Mouse (Mus musculus) neural tube, embryonic 12.5 days (tissue): ENCODE results near the gene Fcrl1. TPM values are rescaled to one million over a fixed set of nuclear protein-coding genes. Genes with fewer than 3 reads are reported as not detected.
"Not testable (repeated sequence)": the region's sequence is repeated elsewhere in the genome, so short reads cannot be mapped to it uniquely, and the experiment has no call there.

Experiments
- ATAC-seq: fragments of 200-750 bp; cut with Nextera tagmentation; 2 replicates; pipeline ENCODE4 v1.8.0; 2017; ENCODE audit warnings: low read depth, mild to moderate bottlenecking, moderate TSS enrichment, moderate library complexity; ENCODE audit not compliant: low FRiP score
- H3K27ac ChIP-seq: fragments of 300-500 bp; sonication (generic); 2 replicates; pipeline ENCODE4 v1.5.1; 2016
- H3K27me3 ChIP-seq: fragments of 300-500 bp; sonication (generic); replicated peaks from 2 replicates; pipeline ENCODE4 v1.6.1; 2016; ENCODE audit warnings: mild to moderate bottlenecking
- H3K36me3 ChIP-seq: fragments of 300-500 bp; sonication (generic); 2 replicates; pipeline ENCODE4 v1.6.1; 2016; ENCODE audit warnings: mild to moderate bottlenecking
- H3K4me1 ChIP-seq: fragments of 300-500 bp; sonication (generic); 2 replicates; pipeline ENCODE4 v1.6.1; 2016
- H3K4me2 ChIP-seq: fragments of 300-500 bp; sonication (generic); replicated peaks from 2 replicates; pipeline ENCODE4 v1.6.1; 2016; ENCODE audit warnings: mild to moderate bottlenecking
- H3K4me3 ChIP-seq: fragments of 300-500 bp; sonication (generic); 2 replicates; pipeline ENCODE4 v1.5.1; 2016
- H3K9ac ChIP-seq: fragments of 300-500 bp; sonication (generic); 2 replicates; pipeline ENCODE4 v1.6.1; 2016; ENCODE audit warnings: mild to moderate bottlenecking
- H3K9me3 ChIP-seq: fragments of 300-500 bp; sonication (generic); 2 replicates; pipeline ENCODE4 v1.6.1; 2016; ENCODE audit warnings: mild to moderate bottlenecking
- WGBS: fragments of 180-500 bp; shearing (Covaris S2); methylation state at CpG from one replicate; pipeline ENCODE4 v1.1.7; 2016; 5-methylcytosine and 5-hydroxymethylcytosine counted together
- polyA plus RNA-seq: library from polyadenylated mRNA; unstranded; fragments of >200 nt; fragmentation: Nextera tagmentation; extraction: Ambion mirVana; gene quantifications from 2 replicates; pipeline ENCODE4 v1.2.1, GENCODE M21; 2016

The Fcrl1 gene
- 0.22 and 0.29 TPM in 2 replicates for polyA plus RNA-seq

DNA sequence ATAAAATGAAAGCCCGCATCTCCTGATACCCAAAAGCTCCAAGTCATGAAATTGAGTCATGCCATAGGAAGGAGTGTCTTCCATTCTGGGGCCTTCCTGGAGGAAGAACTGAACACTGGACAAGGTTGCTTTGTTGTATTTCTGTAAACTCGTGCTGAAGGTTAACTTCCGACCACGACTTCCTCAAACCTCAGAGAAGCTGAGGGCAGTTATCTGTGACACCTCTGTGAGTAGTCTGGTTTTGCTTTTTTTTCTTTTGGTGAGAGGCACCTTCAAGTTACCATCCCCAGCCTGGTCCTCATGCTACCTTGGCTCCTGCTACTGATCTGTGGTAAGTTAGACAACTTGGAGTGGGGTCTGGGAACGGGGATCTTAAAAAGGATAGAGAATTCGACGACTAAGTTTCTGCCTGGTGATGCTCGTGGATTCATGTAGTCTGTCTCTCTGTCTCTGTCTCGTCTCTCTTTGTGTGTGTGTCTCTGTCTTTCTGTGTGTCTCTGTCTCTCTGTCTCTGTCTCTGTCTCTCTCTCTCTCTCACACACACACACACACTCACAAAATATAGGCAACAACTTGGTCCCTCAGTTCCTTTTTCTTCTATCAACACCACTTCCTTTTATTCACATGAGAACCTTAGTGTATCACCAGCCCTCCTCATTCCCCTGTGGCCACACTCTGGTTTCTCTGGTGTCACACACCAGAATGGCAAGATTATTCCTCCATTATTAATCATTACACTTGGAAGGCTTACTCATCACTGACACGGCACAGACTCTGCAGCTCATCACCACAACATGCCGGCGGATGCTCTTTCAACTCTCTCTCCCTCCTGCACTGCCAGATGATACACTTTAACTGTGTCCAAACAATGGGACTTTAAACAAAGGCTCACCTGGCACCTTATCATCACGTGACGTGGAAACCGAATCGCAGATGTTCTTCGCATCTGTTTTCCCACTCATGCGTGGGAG is at the start of gene Fcrl1:
Gene Fcrl1, plus strand, starts transcription at position 193 of the 971 bp plus-strand sequence.
- ATAC-seq = no peak
- Histone ChIP-seq H3K4me2 (no peak within 1 kb of the TSS), H3K36me3 (no peaks in the 10 kb centered on the region), H3K9ac (no peak within 1 kb of the TSS), H3K4me1 (no peaks in the 10 kb centered on the region), H3K27me3 (no peaks in the 10 kb centered on the region), H3K9me3 (no peaks in the 10 kb centered on the region), H3K27ac (no peak within 1 kb of the TSS), H3K4me3 (no peak within 1 kb of the TSS)
- WGBS = 87% methylated on average over 18 of the region's 18 CpGs

DNA sequence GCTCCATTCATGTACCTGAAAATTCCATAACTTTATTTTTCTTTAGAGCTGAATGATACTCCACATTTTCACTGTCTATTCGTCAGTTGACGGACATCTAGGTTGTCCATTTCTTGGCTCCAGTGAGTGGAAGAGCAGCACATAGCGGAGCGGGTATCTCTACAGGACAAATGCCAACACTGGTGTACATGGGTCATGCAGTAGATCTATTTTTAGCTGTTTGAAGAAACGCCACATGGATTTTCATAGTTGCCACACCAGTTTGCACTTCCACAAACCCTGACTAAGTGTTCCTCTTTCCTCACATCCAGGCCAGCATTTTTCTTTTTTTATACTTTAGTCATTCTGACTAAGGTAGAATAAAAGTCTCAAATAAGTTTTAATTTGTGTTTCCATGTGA is 38.3 kb upstream of the Fcrl1 start:
- 89% methylated on average over 5 of the region's 5 CpGs for WGBS
- Histone ChIP-seq H3K27ac (no peak overlapping the region), H3K9ac (no peak overlapping the region), H3K4me1 (no peaks in the 10 kb centered on the region), H3K36me3 (no peaks in the 10 kb centered on the region), H3K9me3 (no peaks in the 10 kb centered on the region), H3K4me2 (no peak overlapping the region), H3K4me3 (no peak overlapping the region), H3K27me3 (no peaks in the 10 kb centered on the region)
- ATAC-seq = no peak

DNA sequence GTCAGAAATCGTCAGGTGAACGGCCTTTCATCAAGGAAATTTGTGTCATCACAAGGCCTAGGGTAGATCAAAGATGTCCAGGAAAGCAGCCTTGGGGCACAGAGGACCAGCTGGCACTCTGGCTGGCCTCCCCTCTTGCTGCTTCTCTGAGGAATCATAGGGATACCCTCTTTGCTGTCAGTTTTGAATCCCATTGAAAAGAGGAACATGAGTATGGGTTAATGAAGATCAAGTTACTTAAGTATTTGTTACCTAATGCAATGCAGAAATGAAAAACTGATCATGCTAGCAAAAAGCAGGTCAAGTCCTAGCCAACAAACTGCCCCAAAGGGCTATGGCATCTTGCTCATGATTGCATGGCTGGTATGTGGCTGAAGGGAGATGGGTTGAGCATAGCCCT is 25.2 kb upstream of the Fcrl1 start:
- not testable (repeated sequence) for H3K4me1 ChIP-seq, H3K9ac ChIP-seq, H3K9me3 ChIP-seq, H3K4me2 ChIP-seq, H3K27ac ChIP-seq, H3K27me3 ChIP-seq, H3K4me3 ChIP-seq, ATAC-seq, H3K36me3 ChIP-seq
- WGBS = 81% methylated on average over 2 of the region's 2 CpGs

DNA sequence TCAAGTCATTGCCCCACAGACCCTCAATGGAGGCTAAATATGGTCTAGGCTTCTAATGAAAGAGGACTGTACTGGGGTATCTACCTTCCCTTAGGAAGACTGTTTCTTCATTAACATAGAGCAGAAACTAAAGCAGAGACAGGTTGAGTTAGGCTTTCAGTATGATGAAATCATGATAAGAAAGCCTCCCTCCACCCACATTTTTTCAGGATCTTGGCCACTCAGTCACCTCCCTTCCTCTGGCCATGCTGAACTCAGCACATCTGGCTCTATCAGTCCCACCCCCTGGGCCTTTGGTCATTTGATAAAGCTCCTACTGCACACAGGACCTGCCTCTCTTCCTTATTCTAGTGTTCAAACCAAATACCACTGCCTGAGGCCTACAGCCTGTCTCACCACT is 18.6 kb upstream of the Fcrl1 start, which contains the start of gene Cd5l:
Gene Cd5l, plus strand, starts transcription at position 301 of the 400 bp plus-strand sequence.
- Histone ChIP-seq H3K4me2 (no peak within 1 kb of the TSS), H3K27me3 (no peaks in the 10 kb centered on the region), H3K4me1 (no peaks in the 10 kb centered on the region), H3K27ac (no peak within 1 kb of the TSS), H3K4me3 (no peak within 1 kb of the TSS), H3K36me3 (no peaks in the 10 kb centered on the region), H3K9me3 (no peaks in the 10 kb centered on the region), H3K9ac (no peak within 1 kb of the TSS)
- no peak for ATAC-seq

DNA sequence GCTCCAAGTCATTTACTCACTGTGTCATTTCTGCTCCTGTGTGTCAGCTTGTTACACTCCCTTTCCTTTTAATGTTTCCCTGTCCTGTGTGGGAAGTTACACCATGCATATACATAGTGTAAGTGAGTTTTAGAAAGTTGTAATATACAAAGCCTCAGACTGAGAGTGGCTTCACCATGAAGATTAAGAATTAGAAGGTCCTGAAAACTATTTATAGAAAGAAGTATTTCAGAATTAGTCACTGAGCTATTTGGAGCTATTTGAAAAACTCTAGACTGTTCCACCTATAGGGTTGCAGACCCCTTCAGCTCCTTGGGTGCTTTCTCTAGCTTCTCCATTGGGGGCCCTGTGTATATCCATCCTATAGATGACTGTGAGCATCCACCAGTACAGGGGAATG is 17.0 kb upstream of the Fcrl1 start:
- Histone ChIP-seq H3K4me3 (no peak overlapping the region), H3K9me3 (no peaks in the 10 kb centered on the region), H3K4me1 (no peaks in the 10 kb centered on the region), H3K27ac (no peak overlapping the region), H3K27me3 (no peaks in the 10 kb centered on the region), H3K4me2 (no peak overlapping the region), H3K9ac (no peak overlapping the region), H3K36me3 (no peaks in the 10 kb centered on the region)
- no peak for ATAC-seq

DNA sequence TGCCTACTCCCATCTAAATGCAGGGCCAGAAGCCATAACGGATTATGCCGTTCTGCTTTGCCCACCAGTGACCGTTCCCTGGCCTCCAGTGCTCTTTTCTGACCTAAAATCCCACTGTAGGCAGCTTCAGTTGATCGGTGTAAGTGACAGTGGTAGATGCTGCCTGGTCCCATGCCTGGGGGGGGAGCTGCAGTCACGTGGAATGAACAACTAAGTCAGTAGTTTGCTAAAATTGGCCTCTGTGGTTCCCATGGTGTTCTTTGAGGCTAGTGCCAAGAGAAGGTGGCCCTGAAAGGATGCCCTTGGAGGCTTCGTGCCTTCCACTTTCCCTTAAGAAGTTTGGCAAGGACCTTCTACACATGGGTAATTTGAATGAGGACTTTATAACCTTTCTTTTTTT is 15.7 kb upstream of the Fcrl1 start:
- ATAC-seq = no peak
- 88% methylated on average over 6 of the region's 6 CpGs for WGBS
- Histone ChIP-seq H3K36me3 (no peaks in the 10 kb centered on the region), H3K4me2 (no peak overlapping the region), H3K4me3 (no peak overlapping the region), H3K4me1 (no peaks in the 10 kb centered on the region), H3K9me3 (no peaks in the 10 kb centered on the region), H3K9ac (no peak overlapping the region), H3K27ac (no peak overlapping the region), H3K27me3 (no peaks in the 10 kb centered on the region)

DNA sequence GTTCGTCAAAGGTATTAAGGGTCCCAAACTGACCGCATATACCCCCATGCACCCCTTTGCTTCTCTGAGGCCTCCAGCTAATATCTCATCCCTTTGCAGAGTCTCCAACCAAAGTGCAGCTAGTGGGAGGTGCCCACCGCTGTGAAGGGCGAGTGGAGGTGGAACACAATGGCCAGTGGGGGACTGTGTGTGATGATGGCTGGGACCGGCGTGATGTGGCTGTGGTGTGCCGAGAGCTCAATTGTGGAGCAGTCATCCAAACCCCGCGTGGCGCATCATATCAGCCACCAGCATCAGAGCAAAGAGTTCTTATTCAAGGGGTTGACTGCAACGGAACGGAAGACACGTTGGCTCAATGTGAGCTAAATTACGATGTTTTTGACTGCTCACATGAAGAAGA is 10.5 kb upstream of the Fcrl1 start:
- H3K9ac ChIP-seq = no peak overlapping the region
- 92% methylated on average over 14 of the region's 14 CpGs for WGBS
- no peak overlapping the region for H3K4me2 ChIP-seq
- no peaks in the 10 kb centered on the region for H3K4me1 ChIP-seq
- ATAC-seq = no peak
- H3K27me3 ChIP-seq = no peaks in the 10 kb centered on the region
- no peak overlapping the region for H3K27ac ChIP-seq
- no peak overlapping the region for H3K4me3 ChIP-seq
- H3K9me3 ChIP-seq = no peaks in the 10 kb centered on the region
- no peaks in the 10 kb centered on the region for H3K36me3 ChIP-seq

DNA sequence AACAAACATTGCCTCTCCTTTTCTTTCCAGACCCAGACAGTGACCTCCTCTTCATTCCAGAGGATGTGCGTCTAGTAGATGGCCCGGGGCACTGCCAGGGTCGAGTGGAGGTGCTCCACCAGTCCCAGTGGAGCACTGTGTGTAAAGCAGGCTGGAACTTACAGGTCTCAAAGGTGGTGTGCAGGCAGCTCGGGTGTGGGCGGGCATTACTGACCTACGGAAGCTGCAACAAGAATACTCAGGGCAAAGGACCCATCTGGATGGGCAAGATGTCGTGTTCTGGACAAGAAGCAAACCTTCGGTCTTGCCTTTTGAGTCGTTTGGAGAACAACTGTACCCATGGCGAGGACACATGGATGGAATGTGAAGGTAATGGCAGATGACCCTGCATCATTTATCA is 8.7 kb upstream of the Fcrl1 start:
- Histone ChIP-seq H3K27ac (no peak overlapping the region), H3K9ac (no peak overlapping the region), H3K9me3 (no peaks in the 10 kb centered on the region), H3K27me3 (no peaks in the 10 kb centered on the region), H3K4me2 (no peak overlapping the region), H3K4me1 (no peaks in the 10 kb centered on the region), H3K36me3 (no peaks in the 10 kb centered on the region), H3K4me3 (no peak overlapping the region)
- ATAC-seq = no peak
- WGBS = 85% methylated on average over 10 of the region's 10 CpGs

DNA sequence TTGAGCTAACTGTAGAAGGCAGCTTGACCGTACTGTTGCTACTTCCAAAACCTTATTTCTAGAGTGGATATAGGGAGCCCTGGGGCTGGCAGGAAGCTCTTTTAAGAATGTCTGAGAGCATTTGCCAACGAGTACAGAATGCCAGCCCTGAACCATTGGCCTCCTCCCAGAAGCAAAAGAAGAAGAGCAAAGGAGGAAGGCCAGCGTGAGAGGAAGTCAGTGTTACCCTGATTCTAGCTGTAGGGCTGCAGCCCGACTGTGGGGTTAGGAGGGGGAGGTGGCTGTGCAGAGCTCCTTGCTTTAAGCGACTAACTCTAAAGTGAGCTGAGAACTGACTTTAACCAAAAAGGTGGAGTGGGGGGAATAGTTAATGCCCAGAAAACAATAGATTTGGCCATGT is 7.0 kb upstream of the Fcrl1 start:
- H3K27me3 ChIP-seq = no peaks in the 10 kb centered on the region
- 80% methylated on average over 5 of the region's 5 CpGs for WGBS
- H3K9me3 ChIP-seq = no peaks in the 10 kb centered on the region
- H3K4me1 ChIP-seq = no peaks in the 10 kb centered on the region
- no peak for ATAC-seq
- H3K4me2 ChIP-seq = no peak overlapping the region
- H3K27ac ChIP-seq = no peak overlapping the region
- no peaks in the 10 kb centered on the region for H3K36me3 ChIP-seq
- H3K4me3 ChIP-seq = no peak overlapping the region
- H3K9ac ChIP-seq = no peak overlapping the region

DNA sequence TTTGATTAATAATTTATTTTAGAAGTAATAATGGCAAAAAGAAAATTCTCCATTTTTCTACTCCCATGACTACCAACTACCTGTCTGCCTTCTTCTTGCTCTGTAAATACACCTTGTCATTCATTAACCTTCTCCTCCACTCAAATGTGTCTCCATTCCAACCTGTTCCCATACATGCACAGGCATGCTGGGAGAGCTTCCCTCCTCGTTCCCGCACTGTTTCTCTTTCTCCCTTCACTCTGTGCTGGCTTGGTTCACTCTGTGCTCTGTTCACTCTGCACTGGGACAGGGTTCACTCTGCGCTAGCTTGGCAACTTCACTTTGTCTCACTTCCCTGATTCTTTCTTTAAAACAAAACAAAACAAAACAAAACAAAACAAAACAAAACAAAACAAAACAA is 1.0 kb downstream of the Fcrl1 start:
- ATAC-seq = no peak

DNA sequence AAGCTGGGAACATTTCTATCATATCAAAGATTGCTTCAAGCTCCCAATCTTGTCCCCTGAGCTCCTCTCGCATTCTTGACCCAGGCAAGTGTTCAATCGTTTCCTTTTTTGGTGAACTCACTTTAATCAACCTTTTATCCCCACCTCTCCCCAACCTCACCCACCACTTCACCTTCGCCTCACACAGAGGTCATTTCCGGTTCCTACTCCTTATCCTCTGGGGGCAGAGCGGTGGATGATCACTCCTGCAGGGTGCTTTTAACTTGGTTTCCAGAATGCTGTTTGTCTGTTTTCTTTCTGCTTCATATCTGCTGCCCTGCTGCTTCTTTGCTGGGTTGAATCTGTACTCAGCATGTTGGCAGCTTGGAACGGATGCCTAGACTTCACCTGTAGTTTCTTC is 1.5 kb downstream of the Fcrl1 start:
- Histone ChIP-seq H3K9me3 (no peaks in the 10 kb centered on the region), H3K9ac (no peak overlapping the region), H3K4me1 (no peaks in the 10 kb centered on the region), H3K27me3 (no peaks in the 10 kb centered on the region), H3K36me3 (no peaks in the 10 kb centered on the region), H3K4me3 (no peak overlapping the region), H3K27ac (no peak overlapping the region), H3K4me2 (no peak overlapping the region)
- no peak for ATAC-seq
- WGBS = 76% methylated on average over 6 of the region's 6 CpGs

More for the DNA sequence above, 1.0 kb downstream of the Fcrl1 start:
- Histone ChIP-seq H3K27ac (no peak overlapping the region), H3K9me3 (no peaks in the 10 kb centered on the region), H3K27me3 (no peaks in the 10 kb centered on the region), H3K36me3 (no peaks in the 10 kb centered on the region), H3K4me1 (no peaks in the 10 kb centered on the region), H3K9ac (no peak overlapping the region), H3K4me2 (no peak overlapping the region), H3K4me3 (no peak overlapping the region)
- 79% methylated on average over 3 of the region's 3 CpGs for WGBS

DNA sequence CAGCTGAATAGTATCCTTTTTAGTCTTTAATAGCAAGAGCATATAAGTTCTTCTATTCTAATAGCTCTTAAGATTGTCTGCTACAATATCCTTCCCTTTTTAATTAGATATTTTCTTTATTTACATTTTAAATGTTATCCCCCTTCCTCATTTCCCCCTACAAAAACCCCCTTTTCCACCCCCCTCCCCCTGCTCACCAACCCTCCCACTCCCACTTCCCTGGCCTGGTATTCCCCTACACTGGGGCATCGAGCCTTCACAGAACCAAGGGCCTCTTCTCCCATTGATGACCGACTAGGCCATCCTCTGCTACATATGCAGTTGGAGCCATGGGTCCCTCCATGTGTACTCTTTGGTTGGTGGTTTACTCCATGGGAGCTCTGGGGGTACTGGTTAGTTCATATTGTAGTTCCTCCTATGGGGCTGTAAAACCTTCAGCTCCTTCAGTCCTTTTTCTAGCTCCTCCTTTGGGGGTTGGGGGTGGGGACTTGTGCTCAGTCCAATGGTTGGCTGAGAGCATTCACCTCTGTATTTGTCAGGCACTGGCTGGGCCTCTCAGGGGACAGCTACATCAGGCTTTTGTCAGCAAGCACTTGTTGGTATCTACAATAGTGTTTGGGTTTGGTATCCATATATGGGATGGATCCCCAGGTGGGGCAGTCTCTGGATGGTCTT is 3.6 kb downstream of the Fcrl1 start:
- not testable (repeated sequence) for ATAC-seq, H3K4me1 ChIP-seq, H3K9ac ChIP-seq, H3K4me3 ChIP-seq, H3K4me2 ChIP-seq, H3K27ac ChIP-seq, H3K9me3 ChIP-seq, H3K36me3 ChIP-seq, H3K27me3 ChIP-seq
- WGBS = 91% methylated on average over 2 of the region's 2 CpGs
